Mouse (Mus musculus): ENCODE measurements around the gene A430033K04Rik.
A peak's percentile ranks its signal among the peaks of the same experiment; 100 is the strongest.

The A430033K04Rik gene

GRCm38 (mm10) chr5:138622645-138623477 is at the start of gene A430033K04Rik:
Gene A430033K04Rik, plus strand, starts transcription at chr5:138622859.
- DNase-seq: peak; percentile 96

- DNase-seq: no peak
These were observed 35.3 kb upstream of the A430033K04Rik start for GRCm38 (mm10) chr5:138587396-138587795.

GRCm38 (mm10) chr5:138618353-138618752 is 4.3 kb upstream of the A430033K04Rik start:
- DNase-seq: no peak

GRCm38 (mm10) chr5:138619211-138620128 is 3.2 kb upstream of the A430033K04Rik start, which contains the start of gene Zfp68:
Gene Zfp68, minus strand, starts transcription at chr5:138619761.
- peak; percentile 97 for DNase-seq

GRCm38 (mm10) chr5:138620836-138621235 is 1.8 kb upstream of the A430033K04Rik start:
- no peak for DNase-seq

GRCm38 (mm10) chr5:138623478-138623875 is 818 bp downstream of the A430033K04Rik start:
- no peak for DNase-seq

GRCm38 (mm10) chr5:138636486-138636885 is 13.8 kb downstream of the A430033K04Rik start:
- no peak for DNase-seq

GRCm38 (mm10) chr5:138641081-138641480 is 18.4 kb downstream of the A430033K04Rik start:
- no peak for DNase-seq

- no peak for DNase-seq
These were observed 19.1 kb downstream of the A430033K04Rik start for GRCm38 (mm10) chr5:138641761-138642160.

GRCm38 (mm10) chr5:138652911-138653310 is 30.3 kb downstream of the A430033K04Rik start:
- no peak for DNase-seq

- peak; percentile 4 for DNase-seq
These were observed 34.0 kb downstream of the A430033K04Rik start for GRCm38 (mm10) chr5:138656477-138657156.

- DNase-seq: no peak
These were observed 34.7 kb downstream of the A430033K04Rik start for GRCm38 (mm10) chr5:138657407-138657806.

GRCm38 (mm10) chr5:138657854-138658253 is 35.2 kb downstream of the A430033K04Rik start:
- peak; percentile 14 for DNase-seq

GRCm38 (mm10) chr5:138658922-138659321 is 36.3 kb downstream of the A430033K04Rik start:
- peak; percentile 9 for DNase-seq

- DNase-seq: peak; percentile 59
These were observed 60.5 kb downstream of the A430033K04Rik start for GRCm38 (mm10) chr5:138683023-138683766.

- DNase-seq: no peak
These were observed 61.2 kb downstream of the A430033K04Rik start for GRCm38 (mm10) chr5:138683821-138684220.

- no peak for DNase-seq
These were observed 64.8 kb downstream of the A430033K04Rik start for GRCm38 (mm10) chr5:138687453-138687852.

- DNase-seq: no peak
These were observed 66.6 kb downstream of the A430033K04Rik start for GRCm38 (mm10) chr5:138689254-138689653.

- DNase-seq: no peak
These were observed 70.4 kb downstream of the A430033K04Rik start for GRCm38 (mm10) chr5:138692936-138693570.

- no peak for DNase-seq
These were observed 71.4 kb downstream of the A430033K04Rik start for GRCm38 (mm10) chr5:138694036-138694435.

- peak; percentile 38 for DNase-seq
These were observed 72.0 kb downstream of the A430033K04Rik start for GRCm38 (mm10) chr5:138694496-138695167.
